Mouse (Mus musculus) midbrain, embryonic 11.5 days (tissue): ENCODE data around the gene Hhipl1. TPM values are rescaled to one million over a fixed set of nuclear protein-coding genes. Genes with fewer than 3 reads are reported as not detected.

Experiments
- ATAC-seq: fragments of 200-750 bp; cut with Nextera tagmentation; 2 replicates; pipeline ENCODE4 v1.8.0; 2017; ENCODE audit warnings: moderate TSS enrichment, moderate library complexity; ENCODE audit not compliant: low FRiP score
- DNase-seq: peaks from one replicate; pipeline ENCODE4 v3.0.0; 2015; ENCODE audit warnings: low spot score; ENCODE audit errors: missing footprints
- H3K27ac ChIP-seq: fragments of 300-500 bp; sonication (generic); 2 replicates; pipeline ENCODE4 v1.5.1; 2014; ENCODE audit warnings: low read depth, low read length
- H3K27me3 ChIP-seq: fragments of 300-500 bp; sonication (generic); 2 replicates; pipeline ENCODE4 v1.6.1; 2014; ENCODE audit warnings: mild to moderate bottlenecking, low read length, moderate library complexity, mixed read lengths; ENCODE audit not compliant: control insufficient read depth, insufficient read depth
- H3K36me3 ChIP-seq: fragments of 300-500 bp; sonication (generic); 2 replicates; pipeline ENCODE4 v1.6.1; 2014; ENCODE audit warnings: mild to moderate bottlenecking, low read length, moderate library complexity, mixed read lengths; ENCODE audit not compliant: control insufficient read depth, insufficient read depth
- H3K4me1 ChIP-seq: fragments of 300-500 bp; sonication (generic); 2 replicates; pipeline ENCODE4 v1.6.1; 2014; ENCODE audit warnings: low read length; ENCODE audit not compliant: control insufficient read depth, insufficient read depth
- H3K4me2 ChIP-seq: fragments of 300-500 bp; sonication (generic); 2 replicates; pipeline ENCODE4 v1.6.1; 2014; ENCODE audit warnings: mild to moderate bottlenecking, moderate library complexity
- H3K4me3 ChIP-seq: fragments of 300-500 bp; sonication (generic); 2 replicates; pipeline ENCODE4 v1.5.1; 2014; ENCODE audit warnings: low read depth, low read length
- H3K9ac ChIP-seq: fragments of 300-500 bp; sonication (generic); 2 replicates; pipeline ENCODE4 v1.6.1; 2014; ENCODE audit warnings: low read length
- H3K9me3 ChIP-seq: fragments of 300-500 bp; sonication (generic); 2 replicates; pipeline ENCODE4 v1.6.1; 2016; ENCODE audit warnings: low read length; ENCODE audit not compliant: control insufficient read depth
- WGBS: fragments of 180-500 bp; shearing (Covaris S2); extraction: QIAGEN DNeasy Blood & Tissue Kit; methylation state at CpG from one replicate; pipeline ENCODE4 v1.1.7; 2014; 5-methylcytosine and 5-hydroxymethylcytosine counted together
- polyA plus RNA-seq: library from polyadenylated mRNA; unstranded; fragments of >200 nt; fragmentation: Nextera tagmentation; extraction: Ambion mirVana; gene quantifications from 2 replicates; pipeline ENCODE4 v1.2.1, GENCODE M21; 2014

Hhipl1 gene
- polyA plus RNA-seq, 1 experiment from 2014 or later, result 3.5 TPM

DNA sequence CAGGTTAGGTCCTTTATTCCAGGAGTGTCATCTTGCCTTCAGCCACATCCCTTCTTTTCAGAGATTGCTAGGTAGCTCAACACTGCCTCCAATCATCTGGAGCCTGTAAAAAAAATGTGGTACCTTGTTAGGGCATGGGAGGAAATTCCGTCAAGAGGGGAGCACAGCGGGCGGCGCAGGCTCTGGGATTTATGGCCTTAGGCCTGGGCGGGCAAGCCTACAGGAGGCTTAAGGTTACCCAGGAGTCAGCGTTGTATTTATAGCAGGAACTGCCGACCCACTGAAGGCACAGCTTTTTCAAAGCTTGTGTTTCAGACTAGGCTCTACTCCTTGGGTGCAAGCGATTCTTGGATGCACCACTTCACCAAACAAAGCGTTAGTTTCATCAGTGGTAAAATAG is 67.5 kb downstream of the Hhipl1 start:
- no peaks in the 10 kb centered on the region for H3K4me1 ChIP-seq
- no peaks in the 10 kb centered on the region for H3K9me3 ChIP-seq
- ATAC-seq, result no peak
- H3K36me3 ChIP-seq, result no peaks in the 10 kb centered on the region
- DNase-seq, result no peak
- 83% methylated on average over 9 of the region's 9 CpGs for WGBS
- no peak overlapping the region for H3K9ac ChIP-seq
- no peaks in the 10 kb centered on the region for H3K27me3 ChIP-seq
- H3K4me2 ChIP-seq, result no peak overlapping the region
- no peak overlapping the region for H3K27ac ChIP-seq
- H3K4me3 ChIP-seq, result no peak overlapping the region

DNA sequence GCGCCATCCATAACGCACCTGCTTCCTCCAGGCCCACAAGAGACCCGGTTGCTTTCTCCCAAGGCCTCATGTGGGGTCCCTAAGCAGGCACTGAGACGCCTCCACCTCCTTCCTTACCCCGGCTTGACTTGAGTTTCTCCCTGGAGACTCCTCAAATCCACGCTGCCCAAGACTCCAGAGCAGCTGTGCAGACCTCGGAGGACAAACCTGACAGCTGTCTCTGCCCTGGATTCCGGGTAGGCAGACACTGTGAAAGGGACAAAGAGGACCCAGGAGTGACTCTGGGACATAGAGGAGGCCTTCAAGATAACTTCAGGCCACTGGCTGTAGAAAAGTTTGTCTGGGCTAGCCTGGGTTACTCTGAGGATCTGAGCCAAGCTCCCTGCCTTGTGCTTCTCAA is 68.6 kb downstream of the Hhipl1 start:
- ATAC-seq (no peak), DNase-seq (no peak)
- H3K4me2 ChIP-seq, result no peak overlapping the region
- no peaks in the 10 kb centered on the region for H3K4me1 ChIP-seq
- no peaks in the 10 kb centered on the region for H3K27me3 ChIP-seq
- no peaks in the 10 kb centered on the region for H3K9me3 ChIP-seq
- no peak overlapping the region for H3K4me3 ChIP-seq
- H3K9ac ChIP-seq, result no peak overlapping the region
- WGBS, result 86% methylated on average over 8 of the region's 8 CpGs
- H3K36me3 ChIP-seq, result no peaks in the 10 kb centered on the region
- no peak overlapping the region for H3K27ac ChIP-seq

DNA sequence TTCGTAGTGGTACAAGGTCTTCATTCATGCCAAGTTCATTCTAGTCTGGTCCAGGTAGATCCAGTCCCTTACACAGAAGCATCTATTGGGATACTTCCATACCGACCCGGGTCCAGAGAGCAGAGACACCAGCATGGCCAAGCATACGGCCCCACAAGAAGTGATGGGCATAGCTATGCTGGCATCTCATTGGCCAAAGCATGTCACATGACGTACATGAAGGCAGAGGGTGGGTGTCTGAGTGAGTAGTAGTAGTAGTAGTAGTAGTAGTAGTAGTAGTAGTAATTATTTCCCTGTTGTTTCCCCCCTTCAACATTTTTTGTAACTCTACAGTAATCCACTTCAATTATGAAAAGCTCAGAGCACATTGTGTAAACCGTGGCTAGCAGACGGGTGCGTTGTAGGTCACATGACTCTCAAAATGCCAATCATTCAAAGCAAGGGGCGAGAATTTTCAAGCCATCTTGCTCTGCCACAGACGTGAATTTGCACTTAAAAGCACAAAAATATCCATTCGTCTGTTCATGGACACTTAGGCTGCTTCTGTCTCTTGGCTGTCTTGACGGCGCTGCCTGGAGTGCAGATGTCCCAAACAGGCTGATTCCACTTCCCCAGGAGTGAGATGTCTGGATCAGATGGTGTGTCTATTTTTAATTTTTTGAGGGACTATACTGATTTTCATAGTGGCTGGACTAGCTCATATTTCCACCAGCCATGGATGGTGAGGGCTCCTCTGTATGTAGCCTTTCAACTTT is 72.5 kb downstream of the Hhipl1 start:
- Histone ChIP-seq H3K27ac (no peak overlapping the region), H3K4me2 (no peak overlapping the region), H3K4me3 (no peak overlapping the region), H3K9me3 (no peaks in the 10 kb centered on the region), H3K36me3 (no peaks in the 10 kb centered on the region), H3K4me1 (no peaks in the 10 kb centered on the region), H3K27me3 (no peaks in the 10 kb centered on the region), H3K9ac (no peak overlapping the region)
- DNase-seq (no peak), ATAC-seq (no peak)
- WGBS, result 90% methylated on average over 13 of the region's 13 CpGs

Other genes starting within 250 kb of the Hhipl1 start
- 83.3 and 92.0 TPM in 2 replicates for gene Setd3, start 127.0 kb upstream of the Hhipl1 start, polyA plus RNA-seq
- 8.1 and 9.0 TPM in 2 replicates for gene Ccnk, start 126.7 kb upstream of the Hhipl1 start, polyA plus RNA-seq
- 19.2 and 20.4 TPM in 2 replicates for gene Ccdc85c, start 30.8 kb upstream of the Hhipl1 start, polyA plus RNA-seq
- 8.6 and 10.2 TPM in 2 replicates for gene Cyp46a1, start 28.1 kb downstream of the Hhipl1 start, polyA plus RNA-seq
- gene Eml1, start 64.7 kb downstream of the Hhipl1 start, polyA plus RNA-seq, result 108 and 111 TPM in 2 replicates
- gene Evl, start 248.4 kb downstream of the Hhipl1 start, polyA plus RNA-seq, result 102 and 119 TPM in 2 replicates